Mouse (Mus musculus) lung, embryonic 14.5 days (tissue): Measurements from ENCODE around the gene Lrrd1. TPM values are rescaled to one million over a fixed set of nuclear protein-coding genes. Genes with fewer than 3 reads are reported as not detected.
"Not testable (repeated sequence)": the region's sequence is repeated elsewhere in the genome, so short reads cannot be mapped to it uniquely, and the experiment has no call there.

Source experiments
- ATAC-seq: fragments of 200-750 bp; cut with Nextera tagmentation; 2 replicates; pipeline ENCODE4 v1.8.0; 2017; ENCODE audit warnings: mild to moderate bottlenecking, moderate TSS enrichment, moderate library complexity; ENCODE audit not compliant: insufficient read depth
- DNase-seq: peaks from one replicate; pipeline ENCODE4 v3.0.0-alpha.2; 2015
- H3K27ac ChIP-seq: fragments of 300-500 bp; sonication (generic); 2 replicates; pipeline ENCODE4 v1.5.1; 2014; ENCODE audit warnings: low read depth, mild to moderate bottlenecking, moderate library complexity
- H3K27me3 ChIP-seq: fragments of 300-500 bp; sonication (generic); 2 replicates; pipeline ENCODE4 v1.6.1; 2014; ENCODE audit warnings: low read length, control low read depth; ENCODE audit not compliant: insufficient read depth
- H3K36me3 ChIP-seq: fragments of 300-500 bp; sonication (generic); 2 replicates; pipeline ENCODE4 v1.6.1; 2014; ENCODE audit warnings: control low read depth; ENCODE audit not compliant: insufficient read depth
- H3K4me1 ChIP-seq: fragments of 300-500 bp; sonication (generic); 2 replicates; pipeline ENCODE4 v1.6.1; 2014; ENCODE audit warnings: antibody characterized with exemption, control low read depth; ENCODE audit not compliant: insufficient read depth
- H3K4me2 ChIP-seq: fragments of 300-500 bp; sonication (generic); 2 replicates; pipeline ENCODE4 v1.6.1; 2014; ENCODE audit warnings: mild to moderate bottlenecking
- H3K4me3 ChIP-seq: fragments of 300-500 bp; sonication (generic); 2 replicates; pipeline ENCODE4 v1.5.1; 2014; ENCODE audit warnings: low read depth, low read length
- H3K9ac ChIP-seq: fragments of 300-500 bp; sonication (generic); 2 replicates; pipeline ENCODE4 v1.6.1; 2014
- H3K9me3 ChIP-seq: fragments of 300-500 bp; sonication (generic); 2 replicates; pipeline ENCODE4 v1.6.1; 2016; ENCODE audit warnings: low read depth, low read length, control low read depth
- CTCF ChIP-seq: IDR thresholded peaks from 2 replicates; pipeline ENCODE4 v1.5.1; 2016; ENCODE audit warnings: antibody characterized with exemption, low read depth
- WGBS: fragments of 180-500 bp; shearing (Covaris S2); extraction: QIAGEN DNeasy Blood & Tissue Kit; methylation state at CpG from one replicate; pipeline ENCODE4 v1.1.7; 2014; 5-methylcytosine and 5-hydroxymethylcytosine counted together
- polyA plus RNA-seq: library from polyadenylated mRNA; unstranded; fragments of >200 nt; fragmentation: Nextera tagmentation; extraction: Ambion mirVana; gene quantifications from 2 replicates; pipeline ENCODE4 v1.2.1, GENCODE M21; 2014

The Lrrd1 gene
- 0.09 TPM in 1 of 2 replicates, not detected in the other for polyA plus RNA-seq

- H3K27ac ChIP-seq: no peak within 1 kb of the TSS
- TF ChIP-seq CTCF: no peak
- DNase-seq (peak; percentile 4), ATAC-seq (0 out of 2 replicates have a peak, but pooled peaks have one; percentile 21)
- H3K36me3 ChIP-seq: peaks cover 9% of the 10 kb centered on the region; the same call in 1 of the 2 replicates
- H3K4me1 ChIP-seq: no peaks in the 10 kb centered on the region
- peak within 1 kb of the TSS; percentile 61 for H3K4me2 ChIP-seq
- no peaks in the 10 kb centered on the region for H3K9me3 ChIP-seq
- no peaks in the 10 kb centered on the region; the same call in 1 of the 2 replicates for H3K27me3 ChIP-seq
- WGBS: 6% methylated on average over 24 of the region's 24 CpGs
- peak within 1 kb of the TSS; percentile 30 for H3K4me3 ChIP-seq
- H3K9ac ChIP-seq: peak within 1 kb of the TSS; percentile 36
Measured at GRCm38 (mm10) chr5:3845026-3845425, at the start of gene Lrrd1. Gene Lrrd1, plus strand, starts transcription at chr5:3845173.

- not testable (repeated sequence) for H3K4me1 ChIP-seq, H3K4me2 ChIP-seq, H3K27ac ChIP-seq, DNase-seq, ATAC-seq, H3K27me3 ChIP-seq, H3K36me3 ChIP-seq, H3K9me3 ChIP-seq, H3K9ac ChIP-seq, H3K4me3 ChIP-seq
- 95% methylated on average over 2 of the region's 2 CpGs for WGBS
Measured at GRCm38 (mm10) chr5:3797101-3797500, 47.9 kb upstream of the Lrrd1 start.

- not testable (repeated sequence) for H3K9me3 ChIP-seq, H3K9ac ChIP-seq, H3K4me3 ChIP-seq, H3K4me1 ChIP-seq, DNase-seq, H3K27ac ChIP-seq, ATAC-seq, H3K4me2 ChIP-seq, H3K27me3 ChIP-seq, H3K36me3 ChIP-seq
Measured at GRCm38 (mm10) chr5:3798656-3799055, 46.3 kb upstream of the Lrrd1 start.

GRCm38 (mm10) chr5:3800041-3800440 lies 44.9 kb upstream of the Lrrd1 start:
- ATAC-seq (no peak), DNase-seq (no peak)
- 81% methylated on average over 1 of the region's 1 CpGs for WGBS
- Histone ChIP-seq H3K27me3 (no peaks in the 10 kb centered on the region), H3K36me3 (no peaks in the 10 kb centered on the region), H3K27ac (no peak overlapping the region), H3K4me2 (no peak overlapping the region), H3K4me3 (no peak overlapping the region), H3K4me1 (peaks cover 3% of the 10 kb centered on the region; the same call in 1 of the 2 replicates), H3K9ac (no peak overlapping the region), H3K9me3 (no peaks in the 10 kb centered on the region)
- no peak for TF ChIP-seq CTCF

- Histone ChIP-seq H3K27me3 (no peaks in the 10 kb centered on the region), H3K4me1 (peaks cover 3% of the 10 kb centered on the region; the same call in 1 of the 2 replicates), H3K36me3 (no peaks in the 10 kb centered on the region), H3K9me3 (no peaks in the 10 kb centered on the region), H3K4me3 (no peak overlapping the region), H3K9ac (no peak overlapping the region), H3K4me2 (peak overlapping the region; percentile 32; the same call in 1 of the 2 replicates), H3K27ac (no peak overlapping the region)
- 70% methylated on average over 4 of the region's 4 CpGs for WGBS
- no peak for TF ChIP-seq CTCF
- DNase-seq: no peak
- ATAC-seq: no peak
Measured at GRCm38 (mm10) chr5:3800881-3801280, 44.1 kb upstream of the Lrrd1 start.

- peak overlapping the region; percentile 81 for H3K4me3 ChIP-seq
- WGBS: 6% methylated on average over 18 of the region's 18 CpGs
- TF ChIP-seq CTCF: no peak
- ATAC-seq (no peak), DNase-seq (peak; percentile 20)
- H3K9me3 ChIP-seq: no peaks in the 10 kb centered on the region
- H3K27ac ChIP-seq: no peak overlapping the region
- peak overlapping the region; percentile 86 for H3K4me2 ChIP-seq
- peaks cover 3% of the 10 kb centered on the region; the same call in 1 of the 2 replicates for H3K4me1 ChIP-seq
- 0 out of 2 replicates have a peak, but pooled peaks cover 3% of the 10 kb centered on the region for H3K36me3 ChIP-seq
- no peaks in the 10 kb centered on the region for H3K27me3 ChIP-seq
- H3K9ac ChIP-seq: peak overlapping the region; percentile 75
Measured at GRCm38 (mm10) chr5:3801672-3802432, 43.1 kb upstream of the Lrrd1 start.

- ATAC-seq: peak; percentile 97
- TF ChIP-seq CTCF: no peak
- Histone ChIP-seq H3K9ac (peak within 1 kb of the TSS; percentile 75), H3K4me2 (peak within 1 kb of the TSS; percentile 86), H3K27ac (peak within 1 kb of the TSS; percentile 91), H3K4me1 (peaks cover 3% of the 10 kb centered on the region; the same call in 1 of the 2 replicates), H3K9me3 (no peaks in the 10 kb centered on the region), H3K36me3 (0 out of 2 replicates have a peak, but pooled peaks cover 3% of the 10 kb centered on the region), H3K4me3 (peak within 1 kb of the TSS; percentile 81), H3K27me3 (no peaks in the 10 kb centered on the region)
- DNase-seq: peak; percentile 91
- under 1% methylated on average over 103 of the region's 109 CpGs for WGBS
Measured at GRCm38 (mm10) chr5:3802433-3803291, 42.3 kb upstream of the Lrrd1 start, which contains the start of the genes Ankib1 and Krit1. Gene Ankib1, minus strand, starts transcription at chr5:3802925. Gene Krit1, plus strand, starts transcription at chr5:3803184.
